Mouse (Mus musculus) spleen, adult 12 weeks (tissue): ENCODE results near the gene Dgkz.
A peak's percentile ranks its signal among the peaks of the same experiment; 100 is the strongest.

Experiments used
- DNase-seq: peaks from one replicate; pipeline ENCODE4 v3.0.0; 2022; ENCODE audit warnings: low spot score

Gene Dgkz

GRCm38 (mm10) chr2:91975581-91976541, at the start of gene Dgkz:
Gene Dgkz (minus strand): TSS chr2:91975864.
- DNase-seq, result no peak

GRCm38 (mm10) chr2:92025202-92025601, 49.5 kb upstream of the Dgkz start:
- no peak for DNase-seq

GRCm38 (mm10) chr2:92024274-92024672, 48.6 kb upstream of the Dgkz start, which contains the start of gene Creb3l1:
Gene Creb3l1 (minus strand): TSS chr2:92024502.
- peak; percentile 19 for DNase-seq

GRCm38 (mm10) chr2:92023362-92024273, 48.0 kb upstream of the Dgkz start:
- no peak for DNase-seq

- DNase-seq, result no peak
Measured at GRCm38 (mm10) chr2:92020676-92021265, 45.1 kb upstream of the Dgkz start.

GRCm38 (mm10) chr2:92017440-92017839, 41.8 kb upstream of the Dgkz start:
- DNase-seq, result no peak

- DNase-seq, result no peak
Measured at GRCm38 (mm10) chr2:92016981-92017380, 41.3 kb upstream of the Dgkz start.

- no peak for DNase-seq
Measured at GRCm38 (mm10) chr2:92014891-92015290, 39.2 kb upstream of the Dgkz start.

GRCm38 (mm10) chr2:92014248-92014647, 38.6 kb upstream of the Dgkz start:
- no peak for DNase-seq

- DNase-seq, result no peak
Measured at GRCm38 (mm10) chr2:92012768-92013445, 37.2 kb upstream of the Dgkz start.

GRCm38 (mm10) chr2:92011424-92012353, 36.0 kb upstream of the Dgkz start:
- DNase-seq, result no peak

GRCm38 (mm10) chr2:92008623-92009404, 33.1 kb upstream of the Dgkz start:
- no peak for DNase-seq

GRCm38 (mm10) chr2:92007933-92008622, 32.4 kb upstream of the Dgkz start:
- DNase-seq, result peak; percentile 80

GRCm38 (mm10) chr2:92006983-92007921, 31.6 kb upstream of the Dgkz start:
- no peak for DNase-seq

- no peak for DNase-seq
Measured at GRCm38 (mm10) chr2:92006491-92006890, 30.8 kb upstream of the Dgkz start.

GRCm38 (mm10) chr2:92004617-92005016, 29.0 kb upstream of the Dgkz start:
- DNase-seq, result no peak

GRCm38 (mm10) chr2:91997905-91998608, 22.4 kb upstream of the Dgkz start:
- DNase-seq, result no peak
